Mouse (Mus musculus) forebrain, embryonic 15.5 days (tissue): ENCODE data around the gene Lrp1. TPM values are rescaled to one million over a fixed set of nuclear protein-coding genes. Genes with fewer than 3 reads are reported as not detected.
A peak's percentile ranks its signal among the peaks of the same experiment; 100 is the strongest.
"Not testable (repeated sequence)": the region's sequence is repeated elsewhere in the genome, so short reads cannot be mapped to it uniquely, and the experiment has no call there.

Experiments
- ATAC-seq: fragments of 200-750 bp; cut with Nextera tagmentation; replicated peaks from 2 replicates; pipeline ENCODE4 v1.8.0; 2017; ENCODE audit warnings: mild to moderate bottlenecking, moderate TSS enrichment, moderate library complexity
- H3K27ac ChIP-seq: fragments of 300-500 bp; sonication (generic); replicated peaks from 2 replicates; pipeline ENCODE4 v1.5.1; 2015; ENCODE audit warnings: mild to moderate bottlenecking, inconsistent platforms
- H3K27me3 ChIP-seq: fragments of 300-500 bp; sonication (generic); 2 replicates; pipeline ENCODE4 v1.6.1; 2015; ENCODE audit warnings: inconsistent platforms
- H3K36me3 ChIP-seq: fragments of 300-500 bp; sonication (generic); 2 replicates; pipeline ENCODE4 v1.6.1; 2015; ENCODE audit warnings: mild to moderate bottlenecking, inconsistent platforms
- H3K4me1 ChIP-seq: fragments of 300-500 bp; sonication (generic); 2 replicates; pipeline ENCODE4 v1.6.1; 2015; ENCODE audit warnings: inconsistent platforms
- H3K4me2 ChIP-seq: fragments of 300-500 bp; sonication (generic); replicated peaks from 2 replicates; pipeline ENCODE4 v1.6.1; 2015; ENCODE audit warnings: mild to moderate bottlenecking, inconsistent platforms
- H3K4me3 ChIP-seq: fragments of 300-500 bp; sonication (generic); 2 replicates; pipeline ENCODE4 v1.5.1; 2015; ENCODE audit warnings: mild to moderate bottlenecking, inconsistent platforms
- H3K9ac ChIP-seq: fragments of 300-500 bp; sonication (generic); replicated peaks from 2 replicates; pipeline ENCODE4 v1.6.1; 2015; ENCODE audit warnings: mild to moderate bottlenecking, inconsistent platforms
- H3K9me3 ChIP-seq: fragments of 300-500 bp; sonication (generic); 2 replicates; pipeline ENCODE4 v1.6.1; 2016; ENCODE audit warnings: inconsistent platforms
- WGBS: fragments of 180-500 bp; shearing (Covaris S2); methylation state at CpG from one replicate; pipeline ENCODE4 v1.1.7; 2015; ENCODE audit warnings: mixed read lengths; 5-methylcytosine and 5-hydroxymethylcytosine counted together
- polyA plus RNA-seq: library from polyadenylated mRNA; unstranded; fragments of >200 nt; fragmentation: Nextera tagmentation; extraction: Ambion mirVana; gene quantifications from 2 replicates; pipeline ENCODE4 v1.2.1, GENCODE M21; 2015

Gene Lrp1
- polyA plus RNA-seq, 1 experiment from 2014 or later: 93.1 TPM

- no peaks in the 10 kb centered on the region for H3K9me3 ChIP-seq
- WGBS: 21% methylated on average over 19 of the region's 19 CpGs
- H3K27ac ChIP-seq: no peak overlapping the region
- H3K4me3 ChIP-seq: no peak overlapping the region
- no peak for ATAC-seq
- H3K9ac ChIP-seq: no peak overlapping the region
- H3K27me3 ChIP-seq: peaks cover 56% of the 10 kb centered on the region
- peaks cover 47% of the 10 kb centered on the region for H3K4me1 ChIP-seq
- H3K36me3 ChIP-seq: no peaks in the 10 kb centered on the region
- peak overlapping the region; percentile 31; the same call in 1 of the 2 replicates for H3K4me2 ChIP-seq
Measured at GRCm38 (mm10) chr10:127662666-127663253, 41.8 kb upstream of the Lrp1 start.

- H3K4me3 ChIP-seq: peak overlapping the region; percentile 9; the same call in 1 of the 2 replicates
- H3K27me3 ChIP-seq: peaks cover 53% of the 10 kb centered on the region
- WGBS: 14% methylated on average over 16 of the region's 16 CpGs
- no peaks in the 10 kb centered on the region for H3K9me3 ChIP-seq
- ATAC-seq: no peak
- peak overlapping the region; percentile 31 for H3K4me2 ChIP-seq
- no peaks in the 10 kb centered on the region for H3K36me3 ChIP-seq
- H3K4me1 ChIP-seq: peaks cover 41% of the 10 kb centered on the region
- H3K9ac ChIP-seq: no peak overlapping the region
- H3K27ac ChIP-seq: no peak overlapping the region
Measured at GRCm38 (mm10) chr10:127661915-127662663, 41.1 kb upstream of the Lrp1 start.

GRCm38 (mm10) chr10:127661291-127661914, 40.5 kb upstream of the Lrp1 start:
- H3K9ac ChIP-seq: 0 out of 2 replicates have a peak overlapping the region, but pooled peaks have one; percentile 19
- WGBS: 25% methylated on average over 14 of the region's 14 CpGs
- H3K27me3 ChIP-seq: peaks cover 48% of the 10 kb centered on the region

GRCm38 (mm10) chr10:127659551-127659950, 38.6 kb upstream of the Lrp1 start:
- no peaks in the 10 kb centered on the region for H3K9me3 ChIP-seq
- no peak for ATAC-seq
- no peak overlapping the region for H3K27ac ChIP-seq
- H3K36me3 ChIP-seq: no peaks in the 10 kb centered on the region
- H3K4me3 ChIP-seq: no peak overlapping the region
- H3K4me2 ChIP-seq: no peak overlapping the region
- H3K27me3 ChIP-seq: peaks cover 30% of the 10 kb centered on the region
- H3K9ac ChIP-seq: no peak overlapping the region
- H3K4me1 ChIP-seq: peaks cover 18% of the 10 kb centered on the region
- 50% methylated on average over 1 of the region's 1 CpGs for WGBS

More at GRCm38 (mm10) chr10:127661291-127661914, 40.5 kb upstream of the Lrp1 start:
- H3K9me3 ChIP-seq: no peaks in the 10 kb centered on the region
- H3K36me3 ChIP-seq: no peaks in the 10 kb centered on the region
- H3K4me3 ChIP-seq: no peak overlapping the region
- peak overlapping the region; percentile 31; the same call in 1 of the 2 replicates for H3K4me2 ChIP-seq
- ATAC-seq: no peak
- H3K4me1 ChIP-seq: peaks cover 34% of the 10 kb centered on the region
- H3K27ac ChIP-seq: no peak overlapping the region

GRCm38 (mm10) chr10:127658076-127658475, 37.1 kb upstream of the Lrp1 start:
- Histone ChIP-seq H3K9ac (no peak overlapping the region), H3K9me3 (no peaks in the 10 kb centered on the region), H3K4me1 (peaks cover 18% of the 10 kb centered on the region), H3K27me3 (peaks cover 15% of the 10 kb centered on the region), H3K27ac (no peak overlapping the region), H3K4me3 (no peak overlapping the region), H3K4me2 (no peak overlapping the region), H3K36me3 (no peaks in the 10 kb centered on the region)
- no peak for ATAC-seq
- WGBS: 12% methylated on average over 6 of the region's 6 CpGs

- H3K4me3 ChIP-seq, H3K27ac ChIP-seq, H3K4me2 ChIP-seq, H3K9me3 ChIP-seq, H3K9ac ChIP-seq, H3K36me3 ChIP-seq, ATAC-seq: not testable (repeated sequence)
- Histone ChIP-seq H3K4me1 (peaks cover 13% of the 10 kb centered on the region), H3K27me3 (0 out of 2 replicates have a peak, but pooled peaks cover 11% of the 10 kb centered on the region)
- 43% methylated on average over 6 of the region's 6 CpGs for WGBS
Measured at GRCm38 (mm10) chr10:127657617-127658016, 36.7 kb upstream of the Lrp1 start.

GRCm38 (mm10) chr10:127654970-127655579, 34.1 kb upstream of the Lrp1 start:
- Histone ChIP-seq H3K4me3 (no peak overlapping the region), H3K27ac (no peak overlapping the region), H3K4me1 (no peaks in the 10 kb centered on the region), H3K9ac (no peak overlapping the region), H3K9me3 (no peaks in the 10 kb centered on the region), H3K36me3 (no peaks in the 10 kb centered on the region), H3K27me3 (no peaks in the 10 kb centered on the region), H3K4me2 (no peak overlapping the region)
- no peak for ATAC-seq
- WGBS: 87% methylated on average over 16 of the region's 16 CpGs

GRCm38 (mm10) chr10:127652906-127653638, 32.1 kb upstream of the Lrp1 start:
- WGBS: 57% methylated on average over 21 of the region's 21 CpGs
- H3K4me2 ChIP-seq: peak overlapping the region; percentile 12; the same call in 1 of the 2 replicates

GRCm38 (mm10) chr10:127645791-127646190, 24.8 kb upstream of the Lrp1 start:
- Histone ChIP-seq H3K36me3 (no peaks in the 10 kb centered on the region), H3K9me3 (no peaks in the 10 kb centered on the region), H3K4me2 (no peak overlapping the region), H3K27ac (no peak overlapping the region), H3K9ac (no peak overlapping the region), H3K4me3 (no peak overlapping the region), H3K27me3 (peaks cover 24% of the 10 kb centered on the region), H3K4me1 (peaks cover 17% of the 10 kb centered on the region)
- 54% methylated on average over 2 of the region's 2 CpGs for WGBS
- no peak for ATAC-seq

More at GRCm38 (mm10) chr10:127652906-127653638, 32.1 kb upstream of the Lrp1 start:
- Histone ChIP-seq H3K9ac (no peak overlapping the region), H3K36me3 (no peaks in the 10 kb centered on the region), H3K9me3 (no peaks in the 10 kb centered on the region), H3K4me1 (no peaks in the 10 kb centered on the region), H3K27me3 (no peaks in the 10 kb centered on the region), H3K4me3 (no peak overlapping the region), H3K27ac (no peak overlapping the region)
- no peak for ATAC-seq

GRCm38 (mm10) chr10:127643553-127644238, 22.7 kb upstream of the Lrp1 start:
- Histone ChIP-seq H3K4me1 (peaks cover 17% of the 10 kb centered on the region), H3K9ac (0 out of 2 replicates have a peak overlapping the region, but pooled peaks have one; percentile 3), H3K36me3 (no peaks in the 10 kb centered on the region), H3K9me3 (no peaks in the 10 kb centered on the region), H3K27ac (0 out of 2 replicates have a peak overlapping the region, but pooled peaks have one; percentile 31), H3K4me3 (peak overlapping the region; percentile 34), H3K4me2 (peak overlapping the region; percentile 48), H3K27me3 (peaks cover 24% of the 10 kb centered on the region)
- 2% methylated on average over 25 of the region's 25 CpGs for WGBS
- ATAC-seq: peak; percentile 39; the same call in 1 of the 2 replicates
